Mouse (Mus musculus): ENCODE data around the gene A030005K14Rik.

A030005K14Rik gene

DNA sequence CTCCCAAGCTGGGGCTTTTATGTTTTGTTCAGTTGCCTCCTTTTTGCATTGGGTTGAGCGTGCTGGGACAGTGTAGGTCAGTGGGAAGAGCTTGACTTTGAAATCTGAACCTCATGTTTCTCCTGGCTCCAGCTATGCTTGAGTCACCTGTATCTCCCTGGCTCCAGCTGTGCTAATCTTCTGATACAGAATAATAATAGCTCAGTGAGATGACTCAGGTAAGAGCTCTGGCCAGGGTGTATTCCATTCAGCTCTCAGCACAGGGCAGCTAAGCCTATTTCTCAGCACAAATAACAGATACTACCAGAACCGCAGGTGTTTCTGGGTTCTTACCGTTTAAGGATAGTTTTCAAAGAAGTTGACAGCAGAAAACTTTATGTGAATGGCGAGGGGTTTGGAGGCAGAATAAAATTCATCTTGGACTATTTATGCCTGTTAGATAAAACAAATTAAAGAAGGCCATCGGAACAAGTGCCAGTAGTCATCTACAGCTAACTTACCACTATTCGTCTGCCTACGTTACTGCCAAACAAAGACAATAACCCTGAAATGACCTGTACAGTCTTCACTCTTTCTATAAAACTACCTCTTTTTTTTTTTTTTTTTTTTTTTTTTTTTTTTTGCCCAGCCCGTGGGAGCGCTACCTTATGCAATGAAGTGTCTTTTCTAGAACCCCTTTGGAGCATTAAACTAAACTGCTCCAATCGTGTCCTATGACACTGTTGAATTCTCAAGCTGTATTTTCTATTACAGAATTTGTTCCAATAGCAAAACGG is 22.1 kb downstream of the A030005K14Rik start:
- DNase-seq (ENCODE audit: low read depth, low spot score), result no peak

DNA sequence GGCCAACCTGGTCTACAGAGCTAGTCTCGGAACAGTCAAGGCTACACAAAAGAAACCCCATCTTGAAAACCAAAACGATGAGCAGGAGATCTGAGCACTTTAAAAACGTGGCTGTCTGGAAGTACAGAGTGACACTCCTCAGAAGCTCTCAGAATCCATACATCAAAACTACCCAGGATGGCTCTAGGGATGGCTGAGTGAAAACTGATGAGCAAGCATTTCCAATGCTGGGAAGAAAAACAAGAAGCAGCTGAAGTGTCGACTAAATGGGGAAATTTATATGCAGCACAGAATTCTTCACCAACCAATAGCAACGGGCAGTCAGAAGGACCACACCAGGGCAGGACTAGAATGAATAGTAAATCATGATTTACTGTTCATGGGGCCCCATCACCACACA is 24.7 kb downstream of the A030005K14Rik start:
- no peak for DNase-seq (ENCODE audit: low read depth, low spot score)

DNA sequence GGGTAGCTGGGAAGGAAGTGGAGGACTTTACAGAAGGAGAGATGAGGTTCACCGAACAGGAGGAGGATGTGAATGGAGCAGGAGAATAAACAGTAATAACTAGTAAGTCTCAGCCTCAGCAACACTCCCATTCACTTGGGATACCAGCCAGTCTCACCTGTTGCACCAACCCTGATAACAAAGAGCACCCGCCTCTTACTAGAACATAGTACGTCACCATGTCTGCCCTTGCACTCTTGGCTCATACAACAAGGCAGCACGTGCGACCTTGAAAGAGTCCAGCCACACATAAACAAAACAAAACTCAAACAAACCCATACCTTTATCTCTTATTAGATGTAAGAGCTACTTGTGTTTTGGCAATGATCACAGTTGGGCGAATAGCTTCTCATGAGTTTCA is 26.7 kb downstream of the A030005K14Rik start:
- DNase-seq (ENCODE audit: low read depth, low spot score), result no peak

DNA sequence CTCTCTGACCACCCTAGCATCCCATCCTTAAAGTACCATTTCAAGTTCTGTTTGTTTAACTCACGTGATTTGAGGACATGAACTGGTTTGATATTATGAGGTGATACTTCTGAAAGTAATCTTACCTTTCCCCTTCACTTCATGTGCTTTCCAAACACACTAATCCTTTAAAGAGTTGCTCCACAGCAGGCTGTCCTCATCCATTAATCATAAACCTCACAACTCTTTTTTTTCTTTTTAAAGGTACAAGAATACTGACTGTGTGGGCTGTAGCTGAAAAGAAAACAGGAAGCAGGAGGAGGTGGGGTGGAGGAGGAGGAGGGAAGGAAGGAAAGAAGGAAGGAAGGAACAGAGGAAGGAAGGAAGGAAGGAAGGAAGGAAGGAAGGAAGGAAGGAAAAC is 27.2 kb downstream of the A030005K14Rik start:
- DNase-seq (ENCODE audit: low read depth, low spot score), result no peak

DNA sequence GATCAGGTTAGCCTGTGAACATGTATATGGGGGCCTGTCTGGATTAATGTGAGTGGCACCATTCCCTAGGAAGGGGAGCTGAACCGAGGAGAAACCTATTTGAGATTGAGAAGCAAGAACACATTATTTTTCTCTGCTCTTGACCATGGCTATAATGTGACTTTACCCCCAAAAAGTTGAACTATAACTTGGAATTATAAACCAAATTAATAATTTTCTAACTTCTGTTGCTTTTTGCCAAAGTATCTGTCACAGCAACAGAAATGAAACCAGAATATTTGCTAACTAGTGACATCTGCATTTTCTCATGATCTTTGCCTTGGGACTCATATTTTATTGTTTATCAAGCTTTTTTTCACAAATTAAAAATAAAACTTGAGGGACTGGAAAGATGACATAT is 42.6 kb downstream of the A030005K14Rik start:
- DNase-seq (ENCODE audit: low read depth, low spot score), result no peak

DNA sequence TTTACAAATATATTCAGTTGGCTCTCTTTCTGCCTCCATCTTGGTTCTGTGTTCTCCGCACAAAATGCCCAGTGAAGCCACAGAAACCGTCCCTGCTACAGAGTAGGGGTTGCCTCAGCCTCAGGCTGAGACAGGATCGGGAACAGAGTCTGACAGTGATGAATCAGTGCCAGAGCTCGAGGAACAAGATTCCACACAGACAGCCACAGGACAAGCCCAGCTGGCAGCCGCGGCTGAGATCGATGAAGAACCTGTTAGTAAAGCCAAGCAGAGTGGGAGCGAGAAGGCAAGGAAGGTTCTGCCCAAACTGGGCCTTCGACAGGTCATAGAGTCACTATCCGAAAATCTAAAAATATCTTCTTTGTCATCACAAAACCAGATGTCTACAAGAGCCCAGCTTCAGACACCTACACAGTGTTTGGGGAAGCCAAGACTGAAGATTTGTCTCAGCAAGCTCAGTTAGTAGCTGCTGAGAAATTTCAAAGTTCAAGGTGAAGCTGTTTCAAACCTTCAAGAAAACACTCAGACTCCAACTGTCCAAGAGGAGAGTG is 43.8 kb downstream of the A030005K14Rik start:
- no peak for DNase-seq (ENCODE audit: low read depth, low spot score)

DNA sequence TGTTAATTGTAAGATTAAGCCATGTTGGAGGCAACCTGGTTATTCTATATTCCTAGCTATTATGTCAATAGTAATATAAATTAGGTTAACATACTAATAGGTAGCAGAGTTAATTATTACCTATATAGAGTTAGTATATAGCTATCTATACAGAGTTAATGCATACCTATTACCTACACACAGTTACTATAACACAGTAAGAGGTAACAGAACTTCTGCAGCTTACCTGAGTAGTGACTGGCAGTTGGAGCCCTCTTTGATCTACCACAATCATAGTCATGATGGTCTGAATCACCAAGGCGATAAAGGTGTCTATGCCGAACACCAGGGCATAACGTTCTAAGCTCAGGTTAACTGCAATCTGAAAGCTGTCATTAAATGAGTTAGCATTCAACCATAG is 44.7 kb downstream of the A030005K14Rik start:
- DNase-seq (ENCODE audit: low read depth, low spot score), result no peak

Data from CD4-positive, CD25-positive, alpha-beta regulatory T cell, adult 2 months (primary cell).